Mouse (Mus musculus) heart, adult 2 months (tissue): Measurements from ENCODE around the gene Olfr582. TPM values are rescaled to one million over a fixed set of nuclear protein-coding genes. Genes with fewer than 3 reads are reported as not detected.

Source experiments
- DNase-seq, 2 experiments: peaks; one replicate each; pipeline ENCODE4 v3.0.0; 2021
- H3K27ac ChIP-seq: fragments of 200-600 bp; 2 replicates; pipeline ENCODE4 v1.8.1; 2022
- H3K27me3 ChIP-seq: fragments of 200-500 bp; 2 replicates; pipeline ENCODE4 v1.6.1; 2012; ENCODE audit warnings: mild to moderate bottlenecking, low read length, inconsistent platforms, mixed read lengths; ENCODE audit not compliant: control insufficient read depth, insufficient read depth
- H3K36me3 ChIP-seq: fragments of 200-500 bp; 2 replicates; pipeline ENCODE4 v1.6.1; 2012; ENCODE audit warnings: low read length, inconsistent platforms; ENCODE audit not compliant: control insufficient read depth, insufficient read depth
- H3K4me1 ChIP-seq: fragments of 200-500 bp; 2 replicates; pipeline ENCODE4 v1.6.1; 2011; ENCODE audit warnings: low read length; ENCODE audit not compliant: control insufficient read depth, insufficient read depth
- H3K4me3 ChIP-seq: fragments of 200-600 bp; 2 replicates; pipeline ENCODE4 v1.8.1; 2022
- H3K79me2 ChIP-seq: fragments of 200-500 bp; replicated peaks from 2 replicates; pipeline ENCODE4 v1.6.1; 2012; ENCODE audit warnings: mild to moderate bottlenecking, inconsistent platforms, low read length, moderate library complexity, mixed read lengths; ENCODE audit not compliant: control insufficient read depth, insufficient read depth
- H3K9ac ChIP-seq: fragments of 200-500 bp; 2 replicates; pipeline ENCODE4 v1.6.1; 2012; ENCODE audit warnings: low read depth, mild to moderate bottlenecking, control low read depth, inconsistent platforms, low read length, mixed read lengths
- CTCF ChIP-seq: fragments of 200-600 bp; IDR thresholded peaks from 2 replicates; pipeline ENCODE4 v1.8.1; 2022; ENCODE audit warnings: antibody characterized with exemption, mild to moderate bottlenecking, moderate library complexity
- EP300 ChIP-seq: fragments of 200-500 bp; IDR thresholded peaks from 2 replicates; pipeline ENCODE4 v1.6.1; 2011; ENCODE audit warnings: low read depth, low read length, control low read depth; ENCODE audit not compliant: insufficient read depth
- POLR2A ChIP-seq: fragments of 200-500 bp; IDR thresholded peaks from 2 replicates; pipeline ENCODE4 v1.6.1; 2011; ENCODE audit warnings: mild to moderate bottlenecking, low read depth, low read length, control low read depth; ENCODE audit not compliant: insufficient read depth
- whole genome bisulfite sequencing: fragments of 180-500 bp; shearing (Covaris S2); methylation state at CpG from one replicate; pipeline ENCODE4 v1.1.7; 2018; 5-methylcytosine and 5-hydroxymethylcytosine counted together
- intact Hi-C: fragments of 180-260 bp; cut with DNase I; formaldehyde crosslinking; loops from one replicate; pipeline ENCODE4 v1.15.1; 2025
- long read RNA-seq: library from polyadenylated mRNA; stranded (forward); transcript quantifications from one replicate; pipeline ENCODE4 v2.0.0, GENCODE M21; 2021
- polyA plus RNA-seq: library from polyadenylated mRNA; depleted of rRNA; stranded (reverse); fragments of >200 nt; gene quantifications from 2 replicates; pipeline ENCODE4 v1.2.3, GENCODE M21; 2012; rRNA removed
- total RNA-seq, 2 experiments: library from RNA; stranded (reverse); gene quantifications; 2 replicates each; pipeline ENCODE4 v1.2.3; 2021

Olfr582 gene
- total RNA-seq (not detected), polyA plus RNA-seq (not detected in 2 replicates)
- long read RNA-seq = 0 reads

GRCm38 (mm10) chr7:103037724-103038123, at the start of gene Olfr582:
Olfr582 (plus strand) TSS chr7:103038024.
- no peaks in the 10 kb centered on the region for H3K27me3 ChIP-seq
- H3K4me1 ChIP-seq = no peaks in the 10 kb centered on the region
- no peak within 1 kb of the TSS for H3K4me3 ChIP-seq
- no peak within 1 kb of the TSS for H3K9ac ChIP-seq
- H3K79me2 ChIP-seq = no peaks in the 10 kb centered on the region
- TF ChIP-seq CTCF (no peak), EP300 (no peak), POLR2A (no peak)
- H3K36me3 ChIP-seq = no peaks in the 10 kb centered on the region
- no peak for DNase-seq
- intact Hi-C loops = no loop called here
- H3K27ac ChIP-seq = no peak within 1 kb of the TSS

- DNase-seq = no peak
- no peaks in the 10 kb centered on the region for H3K36me3 ChIP-seq
- H3K4me3 ChIP-seq = no peak within 1 kb of the TSS
- no peak within 1 kb of the TSS for H3K27ac ChIP-seq
- WGBS = 38% methylated on average over 3 of the region's 3 CpGs
- no peaks in the 10 kb centered on the region for H3K4me1 ChIP-seq
- intact Hi-C loops = no loop called here
- no peaks in the 10 kb centered on the region for H3K79me2 ChIP-seq
- no peaks in the 10 kb centered on the region for H3K27me3 ChIP-seq
- no peak for TF ChIP-seq POLR2A
- no peak for TF ChIP-seq CTCF
- TF ChIP-seq EP300 = no peak
- H3K9ac ChIP-seq = no peak within 1 kb of the TSS
These were observed 48.6 kb upstream of the Olfr582 start, which contains the start of gene Olfr578 for GRCm38 (mm10) chr7:102989224-102989623. Olfr578 (minus strand) TSS chr7:102989324.

GRCm38 (mm10) chr7:103051000-103051399, 13.2 kb downstream of the Olfr582 start, which contains the start of gene Olfr583:
Olfr583 (plus strand) TSS chr7:103051300.
- 85% methylated on average over 1 of the region's 1 CpGs for whole genome bisulfite sequencing
- no peak within 1 kb of the TSS for H3K9ac ChIP-seq
- intact Hi-C loops = no loop called here

GRCm38 (mm10) chr7:103081585-103081984, 43.8 kb downstream of the Olfr582 start, which contains the start of gene Olfr584:
Olfr584 (plus strand) TSS chr7:103081885.
- intact Hi-C loops = no loop called here
- H3K27ac ChIP-seq = no peak within 1 kb of the TSS
- H3K4me1 ChIP-seq = no peaks in the 10 kb centered on the region
- no peaks in the 10 kb centered on the region for H3K36me3 ChIP-seq
- no peak for DNase-seq
- H3K27me3 ChIP-seq = no peaks in the 10 kb centered on the region
- no peak within 1 kb of the TSS for H3K9ac ChIP-seq
- H3K79me2 ChIP-seq = no peaks in the 10 kb centered on the region
- TF ChIP-seq POLR2A (no peak), EP300 (no peak), CTCF (no peak)
- H3K4me3 ChIP-seq = no peak within 1 kb of the TSS
- 75% methylated on average over 1 of the region's 1 CpGs for WGBS

More at GRCm38 (mm10) chr7:103051000-103051399, 13.2 kb downstream of the Olfr582 start, which contains the start of gene Olfr583:
- no peak within 1 kb of the TSS for H3K27ac ChIP-seq
- no peaks in the 10 kb centered on the region for H3K36me3 ChIP-seq
- no peak for TF ChIP-seq EP300
- no peak for TF ChIP-seq CTCF
- no peak for TF ChIP-seq POLR2A
- H3K4me1 ChIP-seq = no peaks in the 10 kb centered on the region
- DNase-seq = no peak
- no peaks in the 10 kb centered on the region for H3K27me3 ChIP-seq
- no peaks in the 10 kb centered on the region for H3K79me2 ChIP-seq
- no peak within 1 kb of the TSS for H3K4me3 ChIP-seq

Other genes starting within 250 kb of the Olfr582 start
- not detected for gene Olfr564, start 234.5 kb upstream of the Olfr582 start, total RNA-seq
- not detected in 2 replicates for gene Olfr564, start 234.5 kb upstream of the Olfr582 start, polyA plus RNA-seq
- gene Olfr566, start 179.3 kb upstream of the Olfr582 start, total RNA-seq = not detected
- not detected in 2 replicates for gene Olfr566, start 179.3 kb upstream of the Olfr582 start, polyA plus RNA-seq
- not detected for gene Olfr568, start 160.9 kb upstream of the Olfr582 start, total RNA-seq
- gene Olfr568, start 160.9 kb upstream of the Olfr582 start, polyA plus RNA-seq = not detected in 2 replicates
- not detected for gene Olfr569, start 147.1 kb upstream of the Olfr582 start, total RNA-seq
- not detected in 2 replicates for gene Olfr569, start 147.1 kb upstream of the Olfr582 start, polyA plus RNA-seq
- gene Olfr570, start 143.4 kb upstream of the Olfr582 start, total RNA-seq = not detected
- gene Olfr570, start 143.4 kb upstream of the Olfr582 start, polyA plus RNA-seq = not detected in 2 replicates
- not detected for gene Olfr571, start 120.5 kb upstream of the Olfr582 start, total RNA-seq
- gene Olfr571, start 120.5 kb upstream of the Olfr582 start, polyA plus RNA-seq = not detected in 2 replicates
- not detected for gene Olfr572, start 113.6 kb upstream of the Olfr582 start, total RNA-seq
- gene Olfr572, start 113.6 kb upstream of the Olfr582 start, polyA plus RNA-seq = not detected in 2 replicates
- not detected for gene Olfr573-ps1, start 95.4 kb upstream of the Olfr582 start, total RNA-seq
- gene Olfr573-ps1, start 95.4 kb upstream of the Olfr582 start, polyA plus RNA-seq = not detected in 2 replicates
- not detected for gene Olfr574, start 89.6 kb upstream of the Olfr582 start, total RNA-seq
- not detected in 2 replicates for gene Olfr574, start 89.6 kb upstream of the Olfr582 start, polyA plus RNA-seq
- gene Olfr575, start 79.2 kb upstream of the Olfr582 start, total RNA-seq = not detected
- not detected in 2 replicates for gene Olfr575, start 79.2 kb upstream of the Olfr582 start, polyA plus RNA-seq
- gene Olfr576, start 75.4 kb upstream of the Olfr582 start, total RNA-seq = not detected
- not detected in 2 replicates for gene Olfr576, start 75.4 kb upstream of the Olfr582 start, polyA plus RNA-seq
- gene Olfr577, start 62.1 kb upstream of the Olfr582 start, total RNA-seq = not detected
- gene Olfr577, start 62.1 kb upstream of the Olfr582 start, polyA plus RNA-seq = not detected in 2 replicates
- not detected for gene Olfr578, start 48.7 kb upstream of the Olfr582 start, total RNA-seq
- gene Olfr578, start 48.7 kb upstream of the Olfr582 start, polyA plus RNA-seq = not detected in 2 replicates
- not detected for gene Olfr583, start 13.3 kb downstream of the Olfr582 start, total RNA-seq
- gene Olfr583, start 13.3 kb downstream of the Olfr582 start, polyA plus RNA-seq = not detected in 2 replicates
- gene Olfr584, start 43.9 kb downstream of the Olfr582 start, total RNA-seq = not detected
- not detected in 2 replicates for gene Olfr584, start 43.9 kb downstream of the Olfr582 start, polyA plus RNA-seq
- not detected for gene Olfr585, start 59.7 kb downstream of the Olfr582 start, total RNA-seq
- not detected in 2 replicates for gene Olfr585, start 59.7 kb downstream of the Olfr582 start, polyA plus RNA-seq
- not detected for gene Olfr586, start 87.6 kb downstream of the Olfr582 start, total RNA-seq
- not detected in 2 replicates for gene Olfr586, start 87.6 kb downstream of the Olfr582 start, polyA plus RNA-seq
- not detected for gene Olfr588-ps1, start 102.9 kb downstream of the Olfr582 start, total RNA-seq
- not detected in 2 replicates for gene Olfr588-ps1, start 102.9 kb downstream of the Olfr582 start, polyA plus RNA-seq
- gene Olfr589, start 118.3 kb downstream of the Olfr582 start, total RNA-seq = not detected
- gene Olfr589, start 118.3 kb downstream of the Olfr582 start, polyA plus RNA-seq = not detected in 2 replicates
- gene Olfr591, start 140.3 kb downstream of the Olfr582 start, total RNA-seq = not detected
- not detected in 2 replicates for gene Olfr591, start 140.3 kb downstream of the Olfr582 start, polyA plus RNA-seq
- not detected for gene Olfr592, start 146.8 kb downstream of the Olfr582 start, total RNA-seq
- not detected in 2 replicates for gene Olfr592, start 146.8 kb downstream of the Olfr582 start, polyA plus RNA-seq
- gene Olfr593, start 173.8 kb downstream of the Olfr582 start, total RNA-seq = not detected
- gene Olfr593, start 173.8 kb downstream of the Olfr582 start, polyA plus RNA-seq = not detected in 2 replicates
- gene Olfr594, start 179.0 kb downstream of the Olfr582 start, total RNA-seq = not detected
- gene Olfr594, start 179.0 kb downstream of the Olfr582 start, polyA plus RNA-seq = not detected in 2 replicates
- not detected for gene Usp17ld, start 214.5 kb downstream of the Olfr582 start, total RNA-seq
- not detected in 2 replicates for gene Usp17ld, start 214.5 kb downstream of the Olfr582 start, polyA plus RNA-seq